Mouse (Mus musculus) cerebellum, adult 18-20 months (tissue): Measurements from ENCODE around the gene Nrp1.

ENCODE experiments used
- DNase-seq, 2 experiments: peaks; one replicate each; pipeline ENCODE4 v3.0.0; 2021

Nrp1 gene

DNA sequence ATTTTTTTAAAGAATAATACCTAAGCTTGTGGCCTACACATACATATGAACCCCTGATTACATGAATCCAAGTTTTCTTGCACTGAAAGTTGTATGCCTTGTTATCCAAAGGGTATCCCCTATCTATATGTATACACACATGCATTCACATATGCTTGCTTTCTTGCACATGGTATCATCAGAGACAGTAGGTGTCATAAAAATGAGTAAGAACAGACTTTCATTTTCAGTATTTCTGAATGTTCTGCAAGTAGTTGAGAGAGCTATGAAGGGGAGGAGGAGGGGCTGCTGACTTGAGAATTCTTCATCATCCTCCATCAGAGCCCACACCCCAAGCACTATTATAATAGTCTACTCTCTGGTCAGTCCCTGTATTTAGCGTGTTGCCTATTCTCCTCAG, 62.0 kb downstream of the Nrp1 start:
- no peak for DNase-seq

DNA sequence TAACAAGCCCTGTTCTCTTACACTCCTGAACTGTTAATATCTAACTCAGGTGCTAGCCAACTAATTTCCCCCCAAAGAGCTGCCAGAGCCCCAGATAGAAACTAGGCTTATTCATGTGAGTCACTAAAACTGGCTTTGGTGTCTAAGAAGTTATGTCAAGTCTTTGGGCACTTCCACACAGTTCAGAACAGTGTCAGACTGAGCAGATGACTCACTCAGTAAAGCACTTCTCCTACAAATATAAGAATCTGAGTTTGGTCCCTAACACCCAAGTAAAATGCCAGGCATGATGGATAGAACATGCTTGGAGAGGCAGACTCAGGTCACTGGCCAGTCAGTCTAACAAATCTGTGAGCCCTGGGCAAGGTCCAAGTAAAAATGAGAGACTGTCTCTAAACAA, 65.4 kb downstream of the Nrp1 start:
- DNase-seq = no peak

DNA sequence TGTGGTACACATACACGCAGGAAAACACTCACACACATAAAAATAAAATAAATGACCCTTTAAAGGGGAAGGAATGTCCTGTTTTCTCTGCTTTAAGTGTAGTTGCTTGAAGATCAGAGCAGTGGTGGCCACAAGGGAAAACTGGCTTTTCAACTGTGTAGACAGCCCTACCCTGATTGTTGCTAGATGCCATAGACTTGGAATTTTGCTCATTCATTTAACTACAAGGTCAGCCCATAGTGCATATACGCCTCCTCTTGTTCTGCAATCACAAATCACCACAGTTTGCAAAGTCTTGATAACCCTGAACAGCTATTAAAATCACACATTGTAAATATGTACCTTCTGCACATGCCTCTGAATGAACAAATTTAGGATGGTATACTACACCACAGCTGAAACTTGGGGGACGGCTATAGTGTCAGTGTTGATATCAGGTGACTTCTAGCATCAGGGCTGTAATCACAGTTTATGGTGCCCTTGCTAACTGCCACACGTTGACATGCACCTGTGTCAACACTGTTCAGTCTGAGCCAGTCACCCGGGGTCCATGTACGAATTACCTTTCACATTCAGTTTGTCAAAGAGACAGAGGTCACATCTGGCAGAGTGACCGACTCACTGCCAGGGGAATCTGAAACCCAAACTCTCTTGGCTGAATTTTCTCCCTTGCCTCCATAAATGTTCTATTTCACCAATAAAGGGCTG, 66.4 kb downstream of the Nrp1 start:
- no peak for DNase-seq

DNA sequence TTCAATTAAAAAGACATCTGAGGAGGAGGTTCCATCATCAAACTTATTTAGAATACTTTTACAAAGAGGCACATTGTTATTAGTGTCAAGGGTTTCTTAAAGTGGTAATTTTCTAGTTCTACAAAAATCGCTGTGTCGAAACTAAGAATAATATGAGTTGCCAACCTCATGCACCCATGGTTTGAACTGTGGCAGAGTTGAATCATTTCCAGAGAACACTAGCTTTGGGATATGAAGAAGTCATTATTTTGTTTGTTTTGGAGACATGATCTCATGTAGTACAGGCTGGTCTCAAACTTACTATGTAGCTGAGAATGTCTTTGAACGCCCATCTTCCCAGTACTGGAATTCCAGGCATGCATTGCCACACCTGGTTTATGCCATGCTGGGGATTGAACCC, 68.7 kb downstream of the Nrp1 start:
- no peak for DNase-seq

DNA sequence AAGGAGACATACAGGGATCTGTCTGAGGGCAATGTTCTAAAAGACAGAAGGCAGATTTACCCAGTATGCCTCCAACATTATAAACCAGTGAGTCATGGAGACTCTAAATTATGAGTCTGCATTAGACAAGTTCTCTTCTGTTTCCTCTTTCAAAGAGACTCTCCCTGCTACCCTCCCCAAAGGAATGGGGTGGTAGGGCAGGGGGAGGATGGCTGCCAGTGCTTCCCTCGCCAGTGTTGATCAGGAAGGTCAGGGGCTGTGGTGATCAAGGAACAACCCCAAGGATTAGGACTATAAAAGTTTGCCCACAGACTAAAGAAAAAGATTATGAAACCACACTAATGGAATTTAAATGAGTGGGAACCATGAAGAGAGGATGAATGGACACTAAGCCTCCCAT, 70.6 kb downstream of the Nrp1 start:
- DNase-seq = no peak

DNA sequence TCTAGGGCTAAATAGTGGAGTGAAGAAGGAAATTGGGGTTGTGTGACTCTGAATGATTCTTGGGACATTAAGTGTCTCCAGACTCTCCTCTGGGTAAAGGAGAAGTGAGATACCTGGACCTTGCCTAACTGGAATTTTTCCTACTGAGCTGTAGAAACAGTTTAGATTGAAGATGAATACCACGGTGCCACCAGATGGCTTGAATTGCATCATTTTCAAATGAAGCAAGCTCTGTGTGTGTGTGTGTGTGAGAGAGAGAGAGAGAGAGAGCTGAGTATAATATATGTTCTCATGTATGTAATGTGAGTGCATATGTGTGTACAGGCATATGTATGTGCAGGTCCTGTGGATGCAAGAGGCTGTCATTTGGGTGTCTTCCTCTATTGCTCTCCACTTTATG, 72.7 kb downstream of the Nrp1 start:
- DNase-seq = no peak

DNA sequence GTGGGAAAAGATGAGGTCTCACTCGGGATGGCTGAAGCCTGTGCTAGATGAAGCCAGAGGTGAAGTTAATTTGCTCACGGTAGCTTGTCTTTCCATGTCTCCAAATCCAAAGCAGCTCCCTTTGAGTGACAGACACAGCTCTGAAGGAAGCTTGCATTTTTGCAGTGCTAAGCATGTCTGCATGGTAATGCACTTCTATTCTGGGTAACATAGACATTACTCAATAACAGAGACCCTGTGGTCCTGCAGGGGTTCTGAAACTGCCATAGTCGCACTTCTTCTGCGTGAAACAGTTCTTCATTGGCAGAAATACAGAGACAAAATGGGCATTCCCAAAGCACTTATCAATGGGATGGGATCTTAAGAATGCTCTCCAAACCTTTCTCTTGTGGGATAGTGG, 77.3 kb downstream of the Nrp1 start:
- DNase-seq = no peak

DNA sequence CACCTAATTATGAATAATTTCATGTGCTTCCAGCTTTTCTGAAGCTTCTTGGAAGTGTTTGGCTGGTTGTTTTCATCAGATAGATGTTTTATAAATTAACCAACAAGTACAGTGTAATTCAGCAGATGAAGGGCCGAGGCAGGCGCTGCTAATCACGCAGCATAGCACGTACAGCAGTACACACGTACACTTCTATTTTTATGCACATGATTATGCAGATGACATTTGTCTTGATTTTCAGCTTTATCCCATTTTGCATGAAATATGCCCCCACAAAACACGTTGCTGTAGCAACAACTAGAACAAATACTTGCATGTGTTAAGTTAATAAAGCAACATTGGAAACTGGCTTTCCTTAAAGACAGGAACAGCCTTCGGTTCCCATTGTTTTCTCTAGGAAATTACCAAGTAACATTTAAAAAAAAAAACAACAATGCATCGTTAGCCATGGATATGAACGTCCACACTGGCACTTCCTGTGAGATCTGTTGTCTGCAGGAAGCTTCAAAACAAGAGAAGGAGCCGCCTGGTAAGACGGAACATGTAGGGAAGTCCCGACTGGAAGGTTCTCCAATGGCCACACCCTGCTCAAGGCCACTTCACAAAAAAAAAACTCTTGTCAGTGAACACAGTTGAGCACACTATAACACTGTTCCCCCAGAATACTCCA, 78.9 kb downstream of the Nrp1 start:
- DNase-seq = no peak

DNA sequence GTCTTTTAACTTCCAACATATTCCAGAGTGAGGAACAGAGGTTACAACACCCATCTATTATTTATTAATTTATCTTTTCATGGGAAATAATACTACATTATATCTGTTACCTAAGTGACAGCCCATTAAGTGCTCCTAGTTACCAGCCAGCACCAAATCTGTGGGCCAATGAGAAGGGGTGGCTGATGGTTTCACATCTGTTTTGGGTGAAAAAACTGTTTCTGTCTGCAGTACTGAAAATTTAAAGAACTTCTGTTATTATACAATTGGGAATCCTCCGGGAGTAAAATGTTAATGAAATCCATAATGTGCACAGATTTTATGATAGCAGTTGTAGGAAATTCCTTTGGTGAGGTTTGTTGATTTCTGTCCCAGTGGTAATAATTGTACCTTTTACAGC, 83.0 kb downstream of the Nrp1 start:
- DNase-seq = no peak

DNA sequence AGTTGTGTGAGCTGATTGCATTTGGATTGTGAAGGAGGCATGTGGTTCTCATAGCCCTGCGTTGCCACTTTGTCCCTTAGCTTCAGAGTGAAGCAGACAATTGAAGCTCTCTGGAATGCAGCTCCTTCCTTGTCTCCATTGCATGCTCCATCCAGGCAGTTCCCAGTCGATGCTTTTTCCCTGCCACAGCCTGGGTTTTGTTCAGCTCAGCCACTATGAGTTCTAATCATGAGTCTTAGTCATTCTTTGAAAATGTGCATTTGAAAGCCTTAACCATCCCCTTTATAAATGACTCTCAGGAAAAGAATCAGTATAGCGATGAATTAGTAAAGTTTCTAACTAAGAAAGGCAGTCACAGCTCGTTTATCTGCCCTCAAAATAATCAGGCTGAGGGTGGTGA, 87.2 kb downstream of the Nrp1 start:
- no peak for DNase-seq

DNA sequence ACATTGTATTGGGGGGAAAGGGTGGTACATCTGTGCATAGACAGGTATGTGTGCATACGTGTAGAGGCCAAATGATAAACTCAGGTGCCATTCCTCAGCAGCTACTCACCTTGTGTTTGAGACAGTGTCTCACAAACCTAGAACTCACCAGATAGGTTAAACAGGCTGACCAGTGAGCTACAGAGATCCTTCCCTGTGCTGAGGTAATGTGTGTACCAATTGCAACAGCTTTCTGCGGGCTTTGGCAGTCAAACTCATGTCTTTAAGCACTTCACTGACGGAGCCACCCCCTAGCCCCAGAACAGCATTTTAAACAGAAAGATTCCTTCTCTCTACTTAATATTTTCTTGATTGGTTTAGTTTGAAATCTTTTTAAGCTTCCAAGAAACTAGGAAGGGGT, 88.2 kb downstream of the Nrp1 start:
- no peak for DNase-seq

DNA sequence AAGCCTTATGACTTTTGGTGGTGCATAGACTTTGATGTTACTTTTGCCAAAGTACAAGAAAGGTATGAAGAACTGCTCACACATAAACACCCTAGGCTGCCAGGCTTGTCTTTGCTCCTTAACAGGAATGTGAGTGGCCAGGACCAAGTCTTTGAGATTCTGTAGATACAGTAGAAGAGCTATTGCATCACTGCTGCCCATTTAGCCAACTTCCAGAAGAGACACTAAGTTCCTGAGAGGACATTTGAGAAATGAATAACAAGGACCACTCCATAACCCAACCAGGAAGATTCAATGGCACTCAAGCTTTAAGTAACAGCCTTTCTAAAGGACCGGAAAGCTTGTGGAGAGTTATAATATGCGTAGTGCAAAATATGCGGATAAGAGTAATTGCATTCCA, 88.9 kb downstream of the Nrp1 start:
- no peak for DNase-seq

DNA sequence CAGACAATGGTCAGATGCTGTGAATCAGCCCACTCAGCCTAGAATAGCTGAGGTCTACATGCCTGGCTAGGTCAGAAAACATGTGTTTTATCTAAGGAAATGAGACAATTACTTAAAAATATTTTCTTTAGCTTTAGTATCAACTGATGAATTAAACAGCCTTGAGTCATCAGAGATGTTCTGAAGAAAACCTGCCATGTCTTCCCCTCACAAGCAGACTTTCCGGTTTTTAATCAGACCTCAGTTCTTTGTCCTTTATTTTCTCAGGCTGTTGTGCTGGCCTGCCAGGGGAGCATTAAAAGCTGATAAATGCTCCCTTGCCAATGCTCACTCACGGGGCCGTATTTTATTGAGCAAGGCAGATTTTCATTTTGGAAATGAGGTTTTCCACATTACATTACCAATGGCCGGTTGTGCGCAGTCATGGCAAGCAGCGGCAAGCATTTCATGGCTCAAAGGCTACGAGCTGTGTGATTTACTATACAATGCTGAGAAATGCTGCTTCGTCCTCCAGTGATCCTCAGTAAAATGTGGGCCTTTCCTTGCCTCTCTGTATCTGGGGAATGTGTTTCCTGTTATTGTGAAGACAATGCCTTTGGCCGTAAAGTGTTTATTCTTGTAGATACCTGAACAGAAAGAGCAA, 92.1 kb downstream of the Nrp1 start:
- DNase-seq = no peak

DNA sequence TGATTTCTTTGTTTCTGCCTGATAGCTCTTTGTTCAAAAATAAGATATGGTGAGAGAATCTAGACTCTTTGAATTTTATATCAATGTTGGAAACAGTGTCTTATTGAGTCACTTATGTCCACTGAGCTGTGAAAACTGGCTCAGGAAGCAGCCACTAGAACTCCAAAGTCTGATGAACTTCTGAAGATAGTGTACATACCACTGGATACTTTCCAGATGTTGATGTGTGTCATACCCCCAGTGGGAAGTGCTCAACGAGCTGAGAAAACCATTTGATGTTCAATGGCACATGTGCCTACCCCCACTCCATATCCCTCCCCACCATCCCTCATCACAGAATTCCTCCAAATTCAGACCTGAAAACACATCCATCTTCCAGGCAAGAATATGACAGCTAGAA, 92.7 kb downstream of the Nrp1 start:
- DNase-seq = no peak

DNA sequence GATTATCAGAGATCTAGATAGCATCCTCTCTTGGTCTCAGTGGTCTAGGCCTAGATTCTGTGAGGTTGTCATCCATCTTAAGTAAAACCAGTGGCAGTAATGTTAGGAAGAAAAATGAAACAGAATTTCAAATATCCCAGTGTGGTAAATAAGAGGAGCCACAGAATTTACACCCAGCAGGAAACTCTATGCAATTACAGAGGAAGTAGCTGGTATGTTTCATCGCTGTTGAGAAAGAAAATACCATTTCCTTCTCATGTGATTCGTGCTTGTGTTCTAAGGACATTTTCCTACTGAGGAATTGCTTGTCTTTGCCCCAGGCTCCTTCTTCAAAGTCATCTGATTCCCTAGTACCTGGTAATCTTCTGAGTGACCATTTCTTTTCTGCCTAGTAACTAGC, 95.1 kb downstream of the Nrp1 start:
- no peak for DNase-seq

DNA sequence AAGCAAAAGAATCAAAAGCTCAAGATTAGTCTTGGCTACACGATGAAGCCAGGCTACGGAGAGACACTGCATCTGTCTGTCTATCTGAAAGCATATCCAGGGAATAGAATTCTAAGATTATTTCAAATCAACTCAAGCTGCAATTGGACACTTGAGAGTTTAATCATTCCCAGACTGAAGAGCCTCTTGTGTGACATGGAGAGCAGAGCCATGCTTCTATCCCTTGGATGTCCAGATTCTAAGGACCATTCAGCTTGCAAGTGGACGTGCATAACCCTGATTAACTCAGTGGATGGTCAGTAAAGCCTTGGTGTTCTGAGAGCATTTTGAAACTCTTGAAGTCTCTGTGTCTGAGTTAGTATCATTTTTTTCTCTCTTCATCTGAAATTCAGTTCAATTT, 95.6 kb downstream of the Nrp1 start:
- DNase-seq = no peak

DNA sequence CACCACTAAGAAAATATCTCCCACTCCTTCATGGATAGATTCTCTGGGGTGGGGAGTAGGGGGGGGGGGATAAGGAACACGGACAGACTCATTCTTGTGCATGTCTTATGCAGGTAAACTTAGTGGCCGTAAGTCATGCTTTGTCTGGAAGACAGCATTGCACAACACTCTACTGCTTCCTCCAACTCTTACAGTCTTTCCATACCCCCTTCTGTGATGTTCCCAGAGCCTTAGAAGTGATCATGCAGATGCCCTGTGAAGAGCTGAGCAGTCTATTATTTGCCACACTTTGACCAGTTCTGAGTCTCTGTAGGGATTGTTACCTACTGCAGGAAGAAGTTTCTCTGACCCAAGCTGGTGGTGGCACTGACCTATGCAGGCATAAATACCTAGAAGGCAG, 98.9 kb downstream of the Nrp1 start:
- no peak for DNase-seq

DNA sequence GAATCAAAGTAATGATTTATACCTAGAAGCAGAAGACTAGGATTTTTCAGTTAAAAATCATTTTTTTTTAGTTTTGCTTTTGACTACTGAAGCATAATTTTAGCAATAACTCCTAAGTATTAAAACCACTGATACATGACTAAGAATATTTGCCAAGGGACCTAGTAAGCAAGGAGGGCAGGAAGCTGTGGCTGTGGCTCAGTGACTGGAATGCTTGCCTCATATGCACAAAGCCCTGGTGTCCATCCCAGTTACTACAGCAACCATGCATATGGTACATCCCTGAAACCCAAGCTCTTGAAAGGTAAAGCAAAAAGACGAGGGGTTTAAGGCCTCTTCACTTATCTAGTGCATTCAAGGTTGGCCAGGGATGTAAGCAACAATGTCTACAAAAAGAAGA, 101.3 kb downstream of the Nrp1 start:
- DNase-seq = no peak

DNA sequence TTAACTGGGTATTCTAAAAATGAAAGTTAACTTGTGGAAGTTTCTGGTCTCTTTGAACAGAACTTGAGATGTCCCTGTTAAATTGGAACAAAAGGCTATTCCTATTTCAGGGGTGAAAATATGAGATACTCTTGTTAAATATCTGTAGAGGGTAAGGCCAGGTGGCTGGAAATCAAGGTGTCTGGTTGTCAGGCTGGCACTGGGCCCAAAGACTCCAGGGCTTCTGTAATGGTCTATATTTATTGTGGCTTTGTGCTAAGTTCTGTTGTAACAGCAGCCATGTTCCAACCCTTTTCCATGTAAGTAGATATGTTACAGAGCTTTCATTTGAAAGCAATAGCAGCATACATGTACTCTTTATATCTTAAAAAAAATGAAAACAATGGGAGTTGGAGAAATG, 103.3 kb downstream of the Nrp1 start:
- DNase-seq = no peak

DNA sequence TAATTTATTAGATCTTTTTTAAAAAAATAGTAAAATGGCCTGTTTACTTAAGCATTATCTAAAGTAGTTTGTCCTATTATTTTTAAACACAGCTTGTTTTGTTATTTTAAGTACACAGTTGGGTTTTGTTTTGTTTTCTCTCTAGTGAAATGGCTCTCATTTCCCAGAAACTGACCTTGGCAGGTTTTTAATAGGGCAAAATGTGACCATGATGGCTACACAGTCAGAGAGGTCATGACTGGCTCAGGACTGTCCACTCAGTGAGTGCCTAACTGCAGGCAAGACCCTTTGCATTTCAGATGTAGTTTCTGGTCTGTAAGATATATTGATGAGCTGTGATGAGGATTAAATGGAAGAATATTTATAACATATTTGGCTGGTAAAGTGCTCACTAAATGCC, 104.8 kb downstream of the Nrp1 start:
- no peak for DNase-seq

DNA sequence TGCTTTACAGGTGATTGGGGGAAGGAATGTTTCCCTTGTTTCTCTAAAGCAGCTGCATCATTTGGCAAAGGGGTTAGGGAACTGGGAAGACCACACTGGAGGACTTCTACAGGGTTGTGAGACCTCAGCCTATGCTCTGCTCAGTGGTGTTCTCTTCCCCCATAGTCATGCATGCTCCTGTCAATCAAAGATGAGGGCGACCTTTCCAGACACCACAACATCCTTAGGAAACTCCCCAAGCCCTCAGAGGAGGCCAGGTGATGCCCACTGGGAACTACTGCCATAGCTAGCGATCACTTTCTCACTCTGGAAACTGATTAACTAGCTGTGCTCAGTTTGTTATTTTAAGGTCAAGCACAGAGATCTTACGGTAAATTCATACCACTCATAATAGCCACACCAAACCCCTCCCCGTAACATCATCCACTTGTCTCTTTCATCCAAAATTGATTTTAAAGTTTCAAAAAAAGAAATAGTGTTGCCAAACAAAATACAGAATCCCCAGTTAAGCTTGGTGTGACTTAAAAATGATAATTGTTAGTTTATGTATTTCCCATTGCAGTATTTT, 105.7 kb downstream of the Nrp1 start:
- no peak for DNase-seq

DNA sequence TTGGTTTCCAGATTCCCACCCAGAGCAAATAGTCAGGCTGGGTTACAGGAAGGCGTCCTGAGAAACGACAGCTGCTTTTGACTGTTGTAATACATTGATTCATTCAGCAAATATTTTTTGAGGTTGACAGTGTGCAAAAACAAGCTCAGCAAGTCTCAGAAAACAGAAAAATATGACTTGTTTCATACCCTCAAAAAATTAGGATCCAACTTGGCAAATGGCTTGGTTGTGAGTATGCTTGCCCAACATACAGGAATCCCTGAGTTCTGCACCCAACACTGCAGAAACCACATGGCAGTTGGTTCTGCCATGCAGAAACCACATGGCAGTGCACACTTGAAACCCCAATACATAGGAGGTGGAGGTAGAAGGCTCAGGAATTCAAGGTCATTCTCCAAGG, 107.1 kb downstream of the Nrp1 start:
- no peak for DNase-seq

DNA sequence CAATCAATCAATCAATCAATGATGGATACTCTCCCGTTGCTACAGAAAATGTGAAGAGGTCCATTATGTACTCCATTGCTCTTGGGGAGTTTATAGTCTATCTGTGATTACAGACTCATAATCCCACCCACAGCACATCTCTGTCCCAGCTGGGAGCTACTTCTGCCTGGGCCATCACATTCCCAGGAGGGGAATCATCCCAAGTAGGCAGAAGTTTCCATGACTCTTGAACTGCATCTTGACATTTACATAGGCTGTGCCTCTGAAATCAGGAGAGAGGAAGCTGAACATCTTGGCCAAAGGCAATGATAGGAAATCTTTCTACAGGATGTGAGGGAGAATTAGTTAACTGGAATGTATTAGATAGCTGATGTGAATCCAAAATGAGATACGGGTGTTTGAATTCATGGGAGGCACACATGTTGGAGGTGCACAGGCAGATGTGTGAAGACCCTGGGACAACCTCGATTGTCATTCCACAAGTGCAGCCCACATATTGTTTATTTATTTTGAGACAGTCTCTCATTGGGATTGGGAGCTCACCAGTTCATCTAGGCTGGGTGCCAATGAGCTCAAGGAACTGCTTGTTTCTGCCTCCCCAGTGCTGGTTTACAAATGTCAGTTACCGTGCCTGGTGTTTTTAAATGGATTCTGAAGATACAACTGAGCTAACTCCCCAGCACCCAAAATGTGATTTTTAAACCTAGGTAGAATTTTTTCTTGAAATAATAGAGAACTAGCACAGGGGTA, 108.5 kb downstream of the Nrp1 start:
- no peak for DNase-seq

DNA sequence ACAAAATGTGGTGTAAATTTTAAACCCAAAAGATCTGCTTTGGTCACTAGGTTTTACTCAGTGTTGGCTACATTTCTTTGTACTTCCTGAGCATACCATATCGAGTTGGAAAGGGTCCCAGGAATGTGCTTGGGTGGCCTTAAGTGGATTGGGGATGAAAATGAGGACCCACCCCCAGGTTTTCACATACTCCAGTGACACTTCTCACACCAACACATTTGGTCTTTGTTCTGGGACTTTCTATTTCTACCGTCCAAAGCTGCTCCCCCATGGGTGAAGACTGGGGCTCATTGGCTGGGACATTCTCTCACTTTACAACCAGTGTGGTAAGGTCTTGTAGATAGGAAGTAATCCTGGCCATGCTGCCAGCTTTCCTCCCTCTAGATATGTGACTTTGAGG, 111.7 kb downstream of the Nrp1 start:
- no peak for DNase-seq
